Mouse (Mus musculus) spleen, adult 2 months (tissue): ENCODE results near the gene Nod1.

ENCODE experiments used
- CTCF ChIP-seq: fragments of 200-500 bp; IDR thresholded peaks from 2 replicates; pipeline ENCODE4 v1.5.1; 2011; ENCODE audit warnings: mild to moderate bottlenecking, inconsistent platforms; ENCODE audit not compliant: insufficient read depth, insufficient read length, insufficient replicate concordance; ENCODE audit errors: extremely low read depth
- POLR2A ChIP-seq: fragments of 200-500 bp; IDR thresholded peaks from 2 replicates; pipeline ENCODE4 v1.6.1; 2011; ENCODE audit warnings: low read depth, low read length, inconsistent platforms

DNA sequence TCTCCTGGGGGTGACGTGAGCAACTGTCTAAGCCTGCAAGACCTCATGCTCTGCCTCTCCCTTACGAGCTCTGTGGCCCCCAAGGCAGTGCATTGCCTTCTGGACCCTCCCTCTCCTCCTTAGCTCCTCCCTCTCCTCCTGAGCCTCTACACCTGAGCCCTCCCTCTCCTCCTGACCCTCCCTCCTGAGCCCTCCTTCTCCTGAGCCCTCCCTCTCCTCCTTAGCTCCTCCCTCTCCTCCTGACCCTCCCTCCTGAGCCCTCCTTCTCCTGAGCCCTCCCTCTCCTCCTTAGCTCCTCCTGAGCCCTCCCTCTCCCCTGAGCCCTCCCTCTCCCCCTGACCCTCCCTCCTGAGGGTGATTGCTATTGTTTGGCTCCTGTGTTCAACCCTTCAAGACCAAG, 46.0 kb upstream of the Nod1 start:
- TF ChIP-seq CTCF = no peak
- no peak for TF ChIP-seq POLR2A
